Mouse (Mus musculus) testis, adult 2 months (tissue): ENCODE results near the gene Mettl9. TPM values are rescaled to one million over a fixed set of nuclear protein-coding genes. Genes with fewer than 3 reads are reported as not detected.

ENCODE experiments used
- H3K27ac ChIP-seq: fragments of 200-500 bp; 2 replicates; pipeline ENCODE4 v1.5.1; 2012; ENCODE audit warnings: low read depth, low read length; ENCODE audit not compliant: control insufficient read depth, insufficient read depth
- H3K27me3 ChIP-seq: fragments of 200-500 bp; 2 replicates; pipeline ENCODE4 v1.6.1; 2012; ENCODE audit warnings: mild to moderate bottlenecking, low read length, moderate library complexity; ENCODE audit not compliant: control insufficient read depth, insufficient read depth
- H3K36me3 ChIP-seq: fragments of 200-500 bp; 2 replicates; pipeline ENCODE4 v1.6.1; 2012; ENCODE audit warnings: mild to moderate bottlenecking, low read length; ENCODE audit not compliant: control insufficient read depth, insufficient read depth
- H3K4me1 ChIP-seq: fragments of 200-500 bp; 2 replicates; pipeline ENCODE4 v1.6.1; 2012; ENCODE audit warnings: low read length; ENCODE audit not compliant: control insufficient read depth, insufficient read depth
- H3K4me3 ChIP-seq: fragments of 200-500 bp; 2 replicates; pipeline ENCODE4 v1.5.1; 2012; ENCODE audit warnings: low read depth, mild to moderate bottlenecking, low read length, moderate library complexity, mixed read lengths; ENCODE audit not compliant: control insufficient read depth
- CTCF ChIP-seq: fragments of 200-500 bp; IDR thresholded peaks from 2 replicates; pipeline ENCODE4 v1.5.1; 2012; ENCODE audit warnings: low read depth, mild to moderate bottlenecking, inconsistent platforms, low read length, moderate library complexity; ENCODE audit not compliant: control insufficient read depth, insufficient read depth, insufficient replicate concordance
- POLR2A ChIP-seq: fragments of 200-500 bp; IDR thresholded peaks from 2 replicates; pipeline ENCODE4 v1.6.1; 2012; ENCODE audit warnings: low read depth, mild to moderate bottlenecking, inconsistent platforms, low read length, moderate library complexity; ENCODE audit not compliant: control insufficient read depth
- polyA plus RNA-seq: library from polyadenylated mRNA; depleted of rRNA; stranded (reverse); fragments of >200 nt; gene quantifications from 2 replicates; pipeline ENCODE4 v1.2.3, GENCODE M21; 2012; rRNA removed

Gene Mettl9
- polyA plus RNA-seq, 1 experiment = 9.8 TPM

DNA sequence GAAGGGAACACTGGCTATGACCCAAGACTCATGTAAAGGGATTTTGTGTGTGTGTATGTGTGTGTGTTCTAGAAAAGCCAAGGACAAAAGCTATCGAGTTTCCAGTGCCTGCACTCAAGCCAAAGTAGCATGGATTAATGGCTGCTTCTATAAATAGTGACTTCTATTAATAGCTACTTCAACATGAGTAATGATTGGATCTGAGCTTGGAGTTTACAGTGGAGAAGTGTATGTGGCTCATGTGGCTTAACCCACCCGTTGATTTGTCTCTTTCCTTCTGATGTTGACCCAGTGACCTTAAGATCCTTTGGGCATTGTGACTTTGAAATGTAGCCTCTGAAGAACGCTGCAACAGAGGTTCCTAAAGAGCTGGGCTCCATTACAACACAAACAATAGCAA lies 77.1 kb downstream of the Mettl9 start:
- no peak overlapping the region for H3K27ac ChIP-seq
- no peaks in the 10 kb centered on the region for H3K36me3 ChIP-seq
- H3K27me3 ChIP-seq = no peaks in the 10 kb centered on the region
- H3K4me3 ChIP-seq = no peak overlapping the region
- no peaks in the 10 kb centered on the region for H3K4me1 ChIP-seq
- TF ChIP-seq CTCF (no peak), POLR2A (no peak)

DNA sequence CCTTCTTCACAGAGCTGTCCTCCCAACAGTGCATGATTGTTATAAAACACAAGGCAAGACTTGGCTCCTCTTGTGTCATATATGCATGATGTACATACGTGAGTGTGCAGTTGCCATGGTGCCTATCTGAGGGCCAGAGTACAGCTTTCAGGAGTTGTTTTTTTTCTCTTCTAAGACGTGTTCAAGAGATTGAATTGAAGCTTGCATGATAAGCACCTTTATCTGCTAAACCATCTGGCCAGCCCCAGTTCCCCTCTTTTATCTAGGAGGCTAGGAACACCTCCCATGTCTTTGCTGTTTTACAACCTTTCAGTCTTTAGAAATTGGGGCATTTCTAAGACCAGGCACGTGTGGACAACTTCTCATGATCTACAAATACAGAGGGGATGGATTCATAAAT lies 77.5 kb downstream of the Mettl9 start:
- no peaks in the 10 kb centered on the region for H3K27me3 ChIP-seq
- H3K27ac ChIP-seq = no peak overlapping the region
- H3K4me1 ChIP-seq = no peaks in the 10 kb centered on the region
- no peaks in the 10 kb centered on the region for H3K36me3 ChIP-seq
- TF ChIP-seq POLR2A (no peak), CTCF (no peak)
- H3K4me3 ChIP-seq = no peak overlapping the region

DNA sequence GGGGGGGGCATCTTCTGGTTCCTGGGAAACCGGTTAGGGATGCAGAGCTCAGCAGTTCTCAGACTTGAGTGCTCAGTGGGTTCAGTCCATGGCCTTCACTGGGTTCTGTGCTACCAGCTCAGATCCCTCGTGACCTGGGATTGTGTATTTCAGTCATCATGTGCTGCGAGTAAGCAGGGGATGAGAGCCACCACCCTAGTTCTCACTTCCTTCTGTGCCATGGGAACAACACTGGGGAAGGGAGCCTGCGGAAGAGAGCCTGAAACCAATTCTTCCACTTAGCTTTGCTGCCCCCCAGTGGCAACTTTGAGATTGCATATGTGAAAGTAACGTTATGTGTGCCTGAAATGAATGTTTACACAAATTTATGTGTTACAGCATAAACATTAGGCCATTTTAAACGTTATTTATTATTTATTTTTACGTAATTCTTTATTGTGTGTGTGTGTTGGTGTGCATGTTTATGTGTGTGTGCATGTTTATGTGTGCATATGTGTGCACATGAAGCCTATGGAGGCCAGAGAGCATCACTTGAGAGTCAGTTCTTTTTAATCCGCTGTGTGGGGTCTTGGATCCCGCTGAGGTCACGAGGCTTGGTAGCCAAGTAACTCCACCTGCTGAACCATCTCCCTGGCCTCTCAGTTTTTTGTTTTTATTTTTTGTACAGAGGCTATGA lies 86.0 kb downstream of the Mettl9 start:
- Histone ChIP-seq H3K4me1 (no peaks in the 10 kb centered on the region), H3K27ac (no peak overlapping the region), H3K36me3 (no peaks in the 10 kb centered on the region), H3K4me3 (no peak overlapping the region), H3K27me3 (no peaks in the 10 kb centered on the region)
- TF ChIP-seq CTCF = peak; percentile 54; the same call in 1 of the 2 replicates
- TF ChIP-seq POLR2A = no peak

Other genes starting within 250 kb of the Mettl9 start
- gene Gm5737, start 222.1 kb upstream of the Mettl9 start, polyA plus RNA-seq = 0.16 and 0.31 TPM in 2 replicates
- gene Eef2k, start 191.6 kb upstream of the Mettl9 start, polyA plus RNA-seq = 10.5 and 13.6 TPM in 2 replicates
- 25.8 and 26.9 TPM in 2 replicates for gene Polr3e, start 116.7 kb upstream of the Mettl9 start, polyA plus RNA-seq
- 31.9 and 32.2 TPM in 2 replicates for gene Cdr2, start 52.1 kb upstream of the Mettl9 start, polyA plus RNA-seq
- gene Mfsd13b, start 51.9 kb upstream of the Mettl9 start, polyA plus RNA-seq = 111 and 130 TPM in 2 replicates
- 0.06 and 0.13 TPM in 2 replicates for gene Igsf6, start 40.1 kb downstream of the Mettl9 start, polyA plus RNA-seq
- 0.23 and 0.32 TPM in 2 replicates for gene Otoa, start 47.2 kb downstream of the Mettl9 start, polyA plus RNA-seq